Mouse (Mus musculus): ENCODE data around the gene Sbno2.

Gene Sbno2

GRCm38 (mm10) chr10:80121639-80122038 is 16.3 kb upstream of the Sbno2 start:
- no peak for DNase-seq

DNA sequence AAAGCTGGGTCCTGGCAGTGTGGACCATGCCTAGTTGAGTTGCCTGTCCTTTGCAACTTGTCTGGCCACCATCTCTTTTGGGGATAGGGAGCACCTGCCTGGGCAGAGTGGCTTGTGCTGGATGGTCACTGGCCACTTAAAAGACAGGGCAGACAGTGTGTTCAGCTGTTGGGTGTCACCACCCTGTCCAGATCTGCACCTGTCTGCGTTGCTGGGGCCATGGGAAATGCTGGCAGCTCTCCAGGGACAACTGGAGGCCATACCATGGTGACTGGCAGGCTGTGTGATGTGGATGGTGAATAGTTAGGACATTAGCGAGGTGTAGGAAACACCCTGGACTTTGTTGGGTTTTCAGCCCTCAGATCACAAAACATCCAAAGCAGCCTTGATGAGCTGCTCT is 14.8 kb upstream of the Sbno2 start:
- no peak for DNase-seq

DNA sequence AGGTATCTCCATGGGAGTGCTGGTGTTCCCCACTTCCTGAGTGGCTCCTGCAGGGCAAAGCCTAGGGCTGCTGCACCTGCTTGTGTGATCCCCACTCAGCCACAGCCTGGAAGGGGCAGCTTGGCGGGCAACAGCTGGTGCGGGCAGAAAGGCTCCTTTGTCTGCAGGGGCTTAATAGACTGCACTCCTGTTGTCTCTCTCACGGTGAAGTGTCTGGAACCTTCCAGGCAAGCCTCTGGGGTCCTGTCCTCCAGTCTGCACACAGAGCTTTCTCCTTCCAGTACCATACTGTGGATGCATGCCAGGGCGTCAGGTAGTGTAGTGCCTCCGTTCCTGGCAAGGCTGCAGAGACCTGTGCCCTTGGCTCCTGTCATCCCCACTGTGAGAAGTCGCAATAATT is 13.2 kb upstream of the Sbno2 start:
- peak in 1 of 2 experiments; percentile 26 for DNase-seq

DNA sequence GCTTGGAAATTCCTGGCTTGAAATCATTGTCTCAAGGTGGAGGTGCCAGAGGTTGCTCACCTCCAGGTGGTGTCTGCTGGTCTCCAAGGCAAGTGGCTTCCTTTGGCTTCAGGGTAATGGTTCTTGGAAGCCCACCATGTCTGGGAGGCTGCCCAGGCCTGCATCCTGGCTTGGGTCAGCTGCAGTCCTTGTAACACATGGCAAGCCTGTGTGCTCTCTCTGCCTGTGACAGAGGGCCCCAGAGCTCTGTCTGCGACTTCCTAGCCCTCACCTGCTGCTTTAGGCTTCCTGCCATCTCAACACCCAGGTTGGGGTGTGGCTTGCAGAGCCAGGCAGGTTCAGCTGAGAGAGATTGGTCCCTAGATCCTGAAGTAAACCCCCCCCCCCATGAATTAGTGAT is 12.4 kb upstream of the Sbno2 start:
- peak in 1 of 2 experiments; percentile 48 for DNase-seq

DNA sequence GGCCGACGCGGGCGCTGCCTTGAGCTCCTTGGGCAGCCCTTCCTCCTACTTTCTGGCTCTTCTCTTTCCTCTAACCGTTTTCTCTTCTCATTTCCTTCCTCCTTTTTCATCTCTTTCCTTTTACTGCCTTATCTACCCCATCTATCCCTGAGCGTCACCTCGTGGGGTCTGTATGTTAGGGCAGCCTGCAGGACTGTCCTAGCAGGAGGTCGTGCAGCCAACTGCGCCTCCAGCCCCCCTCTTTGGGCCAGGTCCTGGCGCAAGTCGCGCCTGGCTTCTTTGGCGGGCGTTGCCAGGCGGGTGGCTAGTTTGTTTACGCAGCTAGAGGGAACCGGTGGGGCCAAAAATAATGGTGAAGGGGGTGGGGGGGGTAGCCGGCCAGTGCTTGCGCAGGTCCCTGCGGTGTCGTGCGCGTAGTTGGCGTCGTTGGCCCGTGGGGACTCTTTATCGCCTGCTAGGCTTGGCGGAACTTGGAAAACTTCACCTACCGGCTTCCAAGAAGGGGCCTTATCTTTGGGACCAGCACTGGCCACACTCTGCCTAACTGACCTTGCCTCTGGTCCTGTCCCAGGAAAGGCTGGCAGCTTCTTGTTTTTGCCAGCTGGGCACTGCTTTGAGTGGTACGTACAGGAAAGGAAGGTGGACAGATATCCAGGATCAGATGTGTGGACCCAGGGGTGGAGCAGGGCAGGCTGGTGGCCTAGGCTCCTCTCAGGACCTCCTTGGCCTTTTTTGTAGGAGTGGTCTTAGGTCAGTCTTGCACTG is 11.7 kb upstream of the Sbno2 start:
- peak in 1 of 2 experiments; percentile 37 for DNase-seq

- DNase-seq = peak; percentile 33 to 55
Measured at GRCm38 (mm10) chr10:80116563-80116926, 11.2 kb upstream of the Sbno2 start.

DNA sequence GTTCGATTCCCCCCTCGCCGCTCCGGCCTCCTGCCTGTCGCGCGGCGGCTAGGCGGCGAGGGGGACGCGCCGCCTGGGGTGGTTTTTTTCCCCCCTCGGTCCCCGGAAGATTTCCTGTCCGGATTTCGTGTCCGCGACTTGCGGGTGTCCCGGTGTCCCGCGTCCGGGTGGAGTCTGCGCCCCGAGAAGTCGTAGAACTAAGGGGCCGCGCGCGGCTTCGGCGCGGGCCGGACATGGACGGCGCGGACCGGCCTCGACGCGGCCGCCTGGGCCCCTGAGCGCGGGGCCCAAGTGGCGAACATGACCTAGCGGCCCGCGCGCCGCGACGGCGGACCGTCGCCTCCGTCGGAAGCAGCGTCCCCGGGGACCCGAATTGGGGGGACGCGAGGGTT is 10.6 kb upstream of the Sbno2 start:
- no peak for DNase-seq

DNA sequence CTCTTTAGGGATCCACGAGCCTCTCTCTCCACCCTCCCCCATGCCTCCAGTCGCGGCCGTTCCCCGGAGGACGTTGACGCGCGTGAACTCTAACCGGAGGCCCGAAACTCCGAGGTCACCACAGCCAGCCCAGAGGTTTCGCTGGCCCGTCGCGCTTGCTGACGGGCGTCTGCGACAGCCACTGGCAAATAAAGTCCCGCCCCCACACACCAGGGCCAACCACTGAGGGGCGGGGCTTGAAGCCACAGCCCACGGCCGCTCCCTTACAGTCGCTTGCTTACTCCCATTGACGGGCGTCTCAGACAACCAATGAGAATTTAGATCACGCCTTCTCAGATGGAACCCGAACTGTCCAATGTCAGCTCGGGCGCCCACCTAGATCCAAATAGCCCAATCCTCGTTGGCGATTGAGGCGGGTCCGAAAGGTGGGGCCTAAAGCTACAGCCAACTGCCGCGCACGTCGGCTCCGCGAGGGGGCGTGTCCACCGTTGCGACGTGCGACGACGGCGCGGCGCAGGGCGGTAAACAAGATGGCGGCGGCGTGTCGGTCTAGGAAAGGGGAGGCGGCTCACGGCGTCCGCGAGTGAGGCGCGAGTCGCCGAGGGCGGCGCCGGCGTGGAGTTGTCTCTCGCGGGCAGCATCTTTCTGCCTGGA is 10.0 kb upstream of the Sbno2 start, which contains the start of gene Stk11:
Stk11 (plus strand) TSS at position 514 of the 654 bp plus-strand sequence.
- DNase-seq = peak; percentile 96 to 99

GRCm38 (mm10) chr10:80114341-80115284 is 9.2 kb upstream of the Sbno2 start:
- DNase-seq = peak; percentile 89 to 90

GRCm38 (mm10) chr10:80107678-80108077 is 2.3 kb upstream of the Sbno2 start:
- no peak for DNase-seq

GRCm38 (mm10) chr10:80105926-80106325 is 555 bp upstream of the Sbno2 start:
- no peak for DNase-seq

GRCm38 (mm10) chr10:80104181-80104580 is 1.2 kb downstream of the Sbno2 start:
- DNase-seq = no peak

DNA sequence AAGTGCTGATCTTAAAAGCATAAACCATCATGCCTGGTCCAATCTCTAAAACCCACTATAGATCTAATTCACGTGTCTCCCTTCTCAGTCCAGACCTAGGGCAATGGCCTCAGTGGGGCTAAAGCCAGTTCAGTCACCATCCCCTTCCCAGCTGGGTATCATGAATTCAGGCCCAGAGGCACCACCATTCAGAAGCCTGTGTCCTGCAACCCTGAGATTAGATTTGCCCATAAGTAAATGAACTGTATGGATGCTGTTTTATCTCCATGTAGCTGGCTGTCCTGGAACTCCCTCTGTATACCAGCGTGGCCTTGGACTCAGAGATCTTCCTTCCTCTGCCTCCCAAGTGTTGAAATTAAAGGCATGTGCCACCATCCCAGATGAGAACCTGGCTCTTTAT is 2.3 kb downstream of the Sbno2 start:
- no peak for DNase-seq

GRCm38 (mm10) chr10:80102216-80102915 is 3.0 kb downstream of the Sbno2 start:
- DNase-seq = peak; percentile 89 to 90

GRCm38 (mm10) chr10:80100982-80101381 is 4.4 kb downstream of the Sbno2 start:
- DNase-seq = no peak

DNA sequence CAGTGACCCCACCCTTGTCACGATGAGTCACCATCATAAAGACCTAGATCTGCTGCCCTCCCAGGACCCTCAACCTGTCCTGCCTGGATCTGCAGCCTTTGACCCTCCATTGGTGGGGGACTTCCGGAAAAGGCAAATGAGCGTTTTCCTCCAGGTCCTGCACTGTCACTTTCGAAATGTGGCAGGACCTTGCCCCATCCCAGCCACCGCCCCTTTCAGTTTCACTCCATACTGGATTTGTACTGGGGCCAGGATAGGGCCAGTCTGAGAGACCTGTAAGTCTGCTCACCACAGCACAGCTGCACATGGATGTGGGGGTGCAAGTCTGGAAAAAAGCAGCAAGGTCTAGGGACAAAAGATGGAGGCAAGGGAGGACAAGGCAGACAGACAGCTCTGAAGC is 6.7 kb downstream of the Sbno2 start:
- DNase-seq = no peak

DNA sequence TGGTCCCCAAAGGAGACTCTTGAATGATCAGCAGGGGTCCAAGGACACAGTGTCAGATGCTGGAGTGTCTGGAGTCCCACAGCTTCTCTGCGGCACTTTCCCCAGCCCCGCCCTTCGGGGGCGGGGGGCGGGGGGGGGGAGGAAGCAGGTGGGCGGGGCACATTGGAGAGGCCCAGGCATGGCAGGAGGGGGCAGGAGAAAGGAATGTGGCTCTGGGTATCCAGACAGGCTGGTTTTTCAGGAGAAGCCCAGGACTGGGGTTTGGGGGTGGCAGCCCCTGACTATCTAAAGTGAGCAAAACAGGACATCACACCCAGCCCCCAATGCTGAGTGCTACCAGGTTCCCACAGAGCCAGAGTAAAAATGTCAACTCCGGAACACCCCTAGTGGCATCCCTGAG is 8.1 kb downstream of the Sbno2 start:
- no peak for DNase-seq

GRCm38 (mm10) chr10:80095547-80095946 is 9.8 kb downstream of the Sbno2 start:
- DNase-seq = no peak

DNA sequence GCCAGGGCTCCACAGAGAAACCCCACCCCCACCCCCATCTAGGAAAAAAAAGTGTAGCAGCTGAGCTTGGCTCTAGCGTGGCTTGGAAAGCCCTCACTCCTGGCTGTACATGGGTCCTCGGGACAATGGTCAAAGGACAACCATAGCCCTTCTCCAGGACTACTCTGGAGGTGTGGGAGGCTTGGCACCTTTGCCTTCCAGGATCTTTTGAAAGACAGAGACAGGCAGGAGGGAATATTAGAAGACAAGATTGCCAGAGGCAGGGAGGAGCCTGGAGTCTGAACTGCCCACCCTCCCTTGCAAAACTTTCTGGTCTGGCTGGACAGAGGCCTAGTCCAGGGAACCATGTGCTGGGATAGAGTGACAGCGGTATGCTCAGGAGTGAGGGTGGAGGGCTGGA is 10.7 kb downstream of the Sbno2 start:
- no peak for DNase-seq

DNA sequence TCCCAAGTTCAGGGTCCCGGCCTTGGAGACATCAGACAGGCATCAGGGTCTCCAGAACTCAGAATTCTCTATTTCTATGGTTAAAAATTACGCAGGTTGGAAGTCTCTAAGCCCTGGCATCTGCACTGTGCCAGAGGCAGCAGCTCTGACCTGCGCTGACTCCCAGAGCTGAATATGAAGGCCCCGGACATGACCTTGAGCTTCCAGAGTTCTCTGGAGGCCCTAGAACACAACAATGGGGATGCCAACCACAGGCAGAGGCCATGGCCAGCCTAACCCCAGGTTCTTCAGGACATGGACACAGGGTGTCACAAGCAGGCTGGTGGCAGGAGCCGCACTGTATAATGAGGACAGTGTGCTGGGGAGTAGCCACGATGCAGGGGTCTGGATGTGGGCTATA is 11.3 kb downstream of the Sbno2 start:
- DNase-seq = no peak

- DNase-seq = no peak
Measured at GRCm38 (mm10) chr10:80092690-80093089, 12.7 kb downstream of the Sbno2 start.

GRCm38 (mm10) chr10:80091527-80091926 is 13.8 kb downstream of the Sbno2 start:
- DNase-seq = no peak

GRCm38 (mm10) chr10:80089146-80089545 is 16.2 kb downstream of the Sbno2 start:
- DNase-seq = no peak

Data from thymus, postnatal 36 days (tissue).